Mouse (Mus musculus) cerebellum, postnatal 4 days (tissue): ENCODE results near the gene Tnn.
A peak's percentile ranks its signal among the peaks of the same experiment; 100 is the strongest.

ENCODE experiments used
- DNase-seq, 2 experiments: peaks; one replicate each; pipeline ENCODE4 v3.0.0; 2022; ENCODE audit warnings: low spot score in 2 of 2, mixed read lengths in 1 of 2

Tnn gene

DNA sequence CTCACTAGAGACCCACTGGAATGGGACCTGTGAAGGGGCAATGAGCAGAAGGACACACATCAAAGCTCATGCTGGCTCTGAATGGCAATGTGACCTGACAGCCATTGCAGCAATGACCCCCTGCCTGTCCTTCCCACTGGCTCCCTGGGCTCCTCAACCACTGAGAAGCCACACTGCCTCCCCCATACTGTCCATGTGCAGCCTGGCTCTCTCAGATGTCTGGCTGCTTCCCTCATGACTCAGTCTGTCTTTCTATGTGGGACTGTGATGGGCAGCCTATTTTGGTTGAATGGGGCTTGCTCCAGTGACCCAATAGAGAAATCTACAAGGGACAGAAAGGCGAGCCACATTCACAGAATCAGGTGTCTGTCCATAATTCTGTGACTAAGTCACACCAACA, 70.7 kb downstream of the Tnn start:
- DNase-seq, result no peak

DNA sequence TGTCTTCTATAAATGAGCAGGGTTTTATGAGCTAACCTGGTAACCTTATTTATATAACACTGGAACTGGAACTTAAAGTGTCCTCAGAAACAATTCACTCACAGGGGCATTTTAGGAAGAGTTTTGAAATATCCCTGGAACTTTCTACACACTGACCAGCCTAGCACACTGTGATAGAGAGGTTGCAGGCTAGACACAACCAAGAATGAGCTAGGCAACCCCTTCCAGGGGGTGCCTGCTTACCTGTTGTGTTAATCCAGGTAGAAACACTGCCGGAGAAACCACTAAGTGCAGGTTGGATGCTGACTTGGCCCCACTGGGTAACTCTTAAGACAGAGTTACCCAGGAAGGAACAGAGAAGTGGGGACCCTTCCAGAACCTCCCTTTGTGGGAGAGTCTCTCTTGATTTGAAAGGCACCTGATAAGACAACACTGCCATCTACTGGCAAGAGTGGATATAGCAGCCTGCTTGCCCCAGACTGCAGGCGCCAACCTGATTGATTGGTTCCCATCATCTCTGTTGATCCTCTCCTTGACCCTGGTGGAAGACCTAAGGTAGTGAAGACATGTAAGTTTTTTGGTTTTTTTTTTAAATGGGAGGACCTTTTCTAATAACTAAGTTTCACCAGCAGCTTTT, 72.5 kb downstream of the Tnn start:
- peak; percentile 82 to 91 for DNase-seq

DNA sequence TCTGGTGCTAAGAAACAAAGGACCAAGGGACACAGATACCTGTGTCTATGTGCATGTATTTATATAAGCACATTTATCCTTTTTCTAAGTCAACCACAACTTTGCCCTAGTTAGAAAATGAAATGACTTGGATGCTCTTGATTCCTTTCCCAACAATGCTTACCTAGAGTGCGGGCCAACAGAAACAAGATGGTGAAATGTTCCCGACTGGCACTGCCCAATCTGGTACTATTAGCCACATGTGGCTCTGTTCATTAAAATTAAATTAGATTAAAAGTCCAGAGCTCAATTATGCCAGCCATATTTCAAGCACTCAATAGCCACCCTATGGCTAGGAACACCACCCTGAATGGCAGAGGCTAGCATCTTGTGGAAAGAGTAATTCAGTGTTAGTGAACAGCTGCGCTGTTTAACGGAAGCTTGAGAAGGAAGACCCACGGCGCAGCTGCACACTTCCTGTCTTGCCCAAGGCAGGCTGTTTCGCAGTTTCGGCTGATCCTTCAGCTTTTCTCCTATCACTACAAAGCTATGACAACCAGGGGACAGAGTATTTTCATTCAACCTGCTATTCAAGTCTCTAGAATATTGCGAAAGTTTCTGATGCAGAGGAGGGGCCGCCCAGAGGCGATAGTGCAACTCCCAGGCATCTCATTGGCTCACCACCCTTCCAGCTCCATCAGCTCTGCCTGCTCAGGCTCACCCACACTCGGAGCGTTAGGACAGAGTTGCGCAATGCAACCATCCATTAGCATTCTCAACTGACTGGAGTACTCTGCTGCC, 74.3 kb downstream of the Tnn start:
- DNase-seq, result no peak

DNA sequence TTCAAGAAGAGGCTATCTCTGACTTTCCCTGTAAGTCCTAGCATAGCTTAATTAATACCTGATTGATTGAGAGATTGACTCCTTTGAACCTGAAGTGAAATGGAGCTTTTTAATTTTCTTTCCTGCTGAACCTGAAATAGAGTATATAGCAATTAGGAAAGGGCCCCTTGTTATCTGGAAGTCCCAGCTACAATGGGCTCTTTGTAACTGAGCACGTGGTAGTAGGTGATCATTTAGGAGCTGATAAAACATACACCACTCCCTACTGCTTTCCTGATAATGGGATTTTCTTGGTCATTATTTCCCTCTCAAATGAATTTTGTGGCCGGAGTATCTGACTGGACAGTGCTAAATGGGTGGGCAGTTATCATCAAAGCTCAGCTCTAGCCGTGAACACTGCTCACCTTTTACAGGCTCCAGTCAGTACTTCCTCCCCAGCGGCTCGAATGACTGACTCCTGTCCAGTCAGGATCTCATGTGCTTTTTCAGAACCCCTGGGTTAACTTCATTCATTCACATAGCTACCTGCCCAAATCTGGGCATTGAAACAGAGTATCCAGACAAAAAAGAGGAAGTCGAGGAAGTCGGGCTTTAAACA, 88.7 kb downstream of the Tnn start:
- no peak for DNase-seq

DNA sequence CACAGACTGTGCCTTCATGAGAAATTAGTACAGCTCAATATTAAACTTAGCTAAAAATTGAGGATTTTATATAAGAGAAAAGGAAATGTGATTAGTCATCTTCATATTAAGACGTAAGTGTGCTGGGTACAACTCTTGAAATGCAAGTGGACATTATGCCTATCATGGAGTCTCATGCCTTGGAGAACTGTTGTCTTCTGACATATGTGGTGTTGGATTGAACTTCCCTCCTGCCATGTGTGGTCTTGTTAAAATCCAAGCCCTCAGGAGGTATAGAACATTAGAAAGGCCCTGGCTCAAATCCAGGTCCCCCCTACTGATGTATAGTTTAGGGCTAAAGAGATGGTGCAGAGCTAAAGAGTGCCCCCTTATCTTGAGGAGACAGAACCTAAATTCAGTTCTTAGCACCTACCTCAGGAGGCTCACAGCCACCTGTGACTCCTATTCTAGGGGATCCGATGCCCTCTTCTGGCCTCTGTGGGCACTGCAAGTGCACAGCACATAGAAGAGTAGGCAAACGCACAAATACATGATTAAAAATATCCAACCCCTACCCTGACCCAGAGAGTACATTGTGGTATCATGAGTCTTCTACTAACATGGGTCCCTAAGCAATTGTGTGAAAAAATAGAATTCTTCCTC, 91.5 kb downstream of the Tnn start:
- DNase-seq, result peak in 1 of 2 experiments; percentile 14

DNA sequence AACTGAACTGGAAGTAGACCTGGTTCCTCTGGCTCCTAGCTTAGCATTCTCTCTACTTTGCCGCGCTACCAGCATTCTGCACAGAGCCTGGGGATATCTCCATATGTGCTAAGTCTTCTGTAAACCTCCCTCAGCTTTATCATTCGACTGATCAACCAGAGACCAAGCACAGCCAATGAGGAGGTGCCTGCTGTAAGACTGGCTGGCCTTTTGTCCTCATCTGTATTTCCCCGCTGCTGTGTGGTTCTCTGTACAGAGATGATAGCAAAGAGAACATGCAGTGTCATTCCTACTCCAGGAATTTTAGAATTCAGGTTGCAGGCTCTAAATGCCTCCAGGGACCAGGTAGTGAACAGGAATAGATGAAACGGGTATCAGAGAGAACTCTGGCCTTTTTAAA, 92.1 kb downstream of the Tnn start:
- DNase-seq, result no peak

DNA sequence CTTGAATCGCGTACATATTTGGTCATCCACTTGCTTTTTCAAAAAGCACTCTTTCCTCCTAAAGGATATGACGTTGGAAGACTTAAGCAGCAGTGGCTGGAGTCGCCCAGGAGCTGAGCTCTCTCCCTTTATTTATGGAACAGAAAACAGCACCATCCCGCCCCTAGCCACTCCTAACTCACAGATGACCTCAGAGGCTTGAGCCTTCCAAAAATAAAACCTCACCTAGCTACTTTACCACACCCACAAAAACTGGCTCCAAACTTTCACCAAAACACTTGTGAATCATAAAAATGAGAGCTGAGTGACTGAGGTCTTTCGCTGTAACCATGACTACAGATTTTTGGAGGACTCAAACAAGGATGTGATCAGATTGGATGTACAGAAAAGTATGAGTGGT, 92.8 kb downstream of the Tnn start:
- no peak for DNase-seq

DNA sequence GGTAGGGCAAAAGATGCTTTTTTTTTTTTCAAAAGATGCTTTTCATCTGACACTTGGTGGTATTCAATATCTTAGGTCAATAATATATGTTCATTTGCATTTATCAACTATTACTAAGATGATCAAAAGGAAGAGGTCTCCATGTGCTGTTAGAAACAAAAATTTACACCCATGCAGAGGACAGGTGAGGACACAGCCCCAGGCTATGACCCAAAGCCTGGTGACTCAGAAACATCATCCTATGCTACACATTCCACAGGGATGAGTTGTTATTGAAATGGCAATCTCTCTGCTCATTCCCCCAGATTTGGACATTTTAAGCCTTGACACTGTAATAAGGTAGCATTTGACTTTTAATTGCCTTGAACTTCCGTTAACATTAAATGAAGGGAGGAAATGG, 93.5 kb downstream of the Tnn start:
- DNase-seq, result no peak

DNA sequence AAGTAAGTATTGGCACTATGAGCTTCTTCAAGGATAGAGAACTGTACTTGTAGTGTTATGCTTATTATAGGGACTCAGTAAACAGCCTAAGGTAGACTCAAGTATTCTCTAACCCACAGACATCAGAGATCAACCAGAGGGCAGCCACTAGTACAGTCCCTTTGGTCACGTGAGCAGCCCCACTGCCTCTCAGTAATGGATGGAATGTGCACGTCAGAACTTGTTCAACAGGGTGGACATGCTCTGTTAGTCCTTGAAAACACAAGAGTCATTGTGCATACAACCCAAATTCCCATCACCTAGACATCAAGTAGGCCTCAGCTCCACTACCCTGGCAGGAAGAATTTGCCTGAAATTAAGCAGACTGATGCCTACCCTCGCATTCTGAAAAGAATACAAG, 95.7 kb downstream of the Tnn start:
- no peak for DNase-seq

DNA sequence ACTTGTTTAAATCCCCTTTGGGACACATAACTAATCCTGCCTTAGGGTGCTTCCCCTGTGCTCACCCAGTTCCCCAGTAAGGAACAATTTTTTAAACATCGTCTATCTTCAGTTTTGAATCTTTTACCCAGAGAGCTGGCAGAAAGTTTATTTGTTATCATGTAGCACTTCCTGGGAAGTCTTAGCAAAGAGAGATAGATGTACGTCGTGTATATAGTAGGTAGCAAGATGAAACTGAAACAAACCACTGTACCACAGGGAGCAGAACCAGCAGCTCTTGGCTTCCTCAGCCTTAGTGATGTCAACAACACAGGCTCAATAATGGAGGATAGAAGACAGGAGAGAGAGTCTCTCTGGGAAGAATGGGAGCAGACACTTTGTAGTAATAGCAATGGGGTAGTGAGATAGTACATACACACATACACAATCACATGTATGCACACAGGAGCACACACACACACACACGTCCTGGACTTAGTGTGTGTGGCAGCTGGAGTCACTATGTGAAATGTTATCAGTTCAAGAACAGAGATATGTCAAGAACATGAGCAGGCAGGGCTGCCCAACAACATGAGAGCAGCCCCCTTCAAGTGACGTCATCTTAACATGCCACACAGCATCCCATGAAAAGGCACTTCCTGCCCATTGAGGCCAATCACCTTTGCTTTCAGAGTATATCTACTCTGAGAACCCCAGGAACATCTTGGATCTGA, 98.9 kb downstream of the Tnn start:
- no peak for DNase-seq

DNA sequence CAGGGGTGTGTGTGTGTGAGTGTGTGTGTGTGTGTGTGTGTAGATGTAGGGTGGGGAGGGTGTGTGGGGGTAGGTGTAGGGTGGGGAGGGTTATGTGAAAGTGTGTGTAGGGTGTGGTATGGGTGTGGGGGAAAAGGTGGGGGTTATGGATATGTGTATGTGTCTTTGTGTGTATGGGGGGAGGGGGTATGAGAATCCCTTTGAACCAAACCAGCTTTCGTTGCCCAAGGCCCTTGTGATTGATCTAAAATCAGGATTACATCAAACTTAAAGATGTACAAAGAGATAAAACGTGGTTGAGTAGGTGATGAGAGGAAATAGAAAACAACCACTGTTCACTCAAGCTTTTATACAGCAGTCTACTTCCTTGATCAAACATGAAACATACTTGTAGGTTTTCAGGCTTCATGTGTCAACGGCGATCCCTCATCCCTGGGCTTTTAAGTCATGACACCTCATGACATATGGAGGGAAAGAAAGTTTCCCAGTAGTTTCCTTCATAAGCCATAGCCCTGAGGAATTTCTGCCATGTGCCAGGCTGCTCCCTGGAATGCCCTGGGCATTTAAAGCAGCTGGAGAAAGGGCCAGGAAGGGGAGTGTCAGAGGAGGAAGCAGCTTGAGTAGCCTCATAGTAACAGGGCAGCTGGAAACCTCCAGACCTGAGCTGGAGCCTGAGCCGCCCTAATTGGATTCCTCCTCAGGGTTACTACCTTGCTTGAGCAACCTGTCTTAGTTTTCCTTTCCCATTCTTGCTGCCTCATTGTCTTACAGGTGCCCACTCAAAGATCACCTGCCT, 99.7 kb downstream of the Tnn start:
- no peak for DNase-seq

DNA sequence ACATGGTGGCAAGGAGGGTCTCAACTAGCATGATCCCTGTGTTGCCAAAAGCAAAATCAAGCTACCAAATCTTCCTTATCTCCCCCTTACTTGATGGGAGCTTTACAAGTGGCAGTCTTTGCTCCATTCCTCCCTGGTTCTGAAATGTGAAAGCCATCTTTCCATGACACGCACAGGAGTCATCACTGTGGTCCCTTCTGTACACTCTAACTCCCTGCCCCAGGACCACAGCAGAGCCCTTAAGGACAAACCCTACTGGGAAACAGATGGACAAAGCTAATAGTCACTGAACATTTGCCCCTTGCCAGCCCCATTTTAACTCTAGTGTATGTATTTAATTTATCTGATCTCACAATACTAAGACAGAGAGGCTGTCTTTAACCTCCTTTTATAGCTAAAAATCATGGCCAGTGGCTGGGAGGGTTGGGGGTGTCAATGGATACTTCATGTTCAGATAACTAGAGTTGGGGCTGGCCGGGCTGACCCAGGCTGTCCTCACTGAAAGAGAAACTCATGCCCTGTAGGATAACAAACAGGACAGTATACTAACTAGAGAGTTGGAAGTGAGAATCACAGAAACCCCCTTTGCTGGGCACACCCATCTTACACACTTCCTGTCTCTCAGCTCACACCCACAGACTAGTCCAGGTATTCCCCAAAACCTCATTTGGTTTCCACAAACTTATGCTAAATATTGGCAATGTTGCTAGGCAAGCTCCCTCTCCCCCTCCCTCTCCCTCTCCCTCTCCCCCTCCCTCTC, 100.6 kb downstream of the Tnn start:
- DNase-seq, result no peak

DNA sequence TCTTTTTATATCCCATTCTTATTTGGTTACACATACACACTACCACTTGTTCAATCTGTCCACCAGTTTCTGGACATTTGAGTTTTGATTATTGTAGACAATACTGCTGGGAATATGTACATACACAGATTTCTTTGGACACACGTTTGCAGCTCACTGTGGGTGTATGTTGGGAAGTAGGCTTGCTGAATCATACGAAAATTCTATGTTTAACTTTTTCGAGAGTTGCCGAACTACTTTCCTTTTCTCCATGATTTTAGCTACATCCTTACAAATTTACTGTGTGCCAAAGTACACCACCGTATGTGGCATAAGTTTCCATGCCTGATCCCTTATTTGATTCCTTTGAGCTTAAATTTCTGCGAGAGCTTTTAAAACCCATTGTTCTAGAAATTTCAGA, 102.5 kb downstream of the Tnn start:
- DNase-seq, result no peak

DNA sequence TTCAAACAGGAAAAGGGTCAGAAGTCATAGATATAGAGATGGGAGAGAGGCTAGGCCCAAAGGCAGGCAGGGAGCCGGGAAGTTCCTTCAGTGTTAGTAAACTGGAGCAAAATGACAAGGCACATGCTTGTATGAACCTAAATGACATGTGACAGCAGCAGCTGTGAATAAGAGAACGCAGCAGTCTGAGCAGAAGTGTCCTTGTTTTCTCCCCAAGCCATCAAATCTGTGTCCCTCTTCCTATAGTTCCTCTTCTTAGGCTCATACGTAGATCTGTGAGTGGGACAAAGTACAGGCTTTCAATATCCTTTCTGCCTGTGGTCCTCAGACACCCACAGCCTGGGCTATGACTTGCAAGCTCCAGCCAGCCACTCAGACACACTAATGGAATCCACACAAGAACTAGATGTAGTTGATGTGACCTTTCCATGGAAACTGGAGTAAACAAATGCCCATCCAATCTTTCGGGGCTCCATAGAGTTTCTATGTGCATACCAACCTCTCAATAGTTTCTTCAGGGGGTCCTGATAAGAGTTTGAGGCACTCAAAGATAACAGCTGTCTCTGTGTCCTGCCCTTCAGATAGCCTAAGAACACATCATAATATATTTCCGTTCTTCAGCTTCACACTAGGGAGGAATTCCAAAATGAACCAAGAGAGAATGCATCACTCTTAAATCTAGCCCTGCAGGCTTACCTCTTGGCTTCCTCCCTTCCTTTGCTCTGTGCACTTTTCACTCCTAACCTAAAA, 104.1 kb downstream of the Tnn start:
- DNase-seq, result no peak

DNA sequence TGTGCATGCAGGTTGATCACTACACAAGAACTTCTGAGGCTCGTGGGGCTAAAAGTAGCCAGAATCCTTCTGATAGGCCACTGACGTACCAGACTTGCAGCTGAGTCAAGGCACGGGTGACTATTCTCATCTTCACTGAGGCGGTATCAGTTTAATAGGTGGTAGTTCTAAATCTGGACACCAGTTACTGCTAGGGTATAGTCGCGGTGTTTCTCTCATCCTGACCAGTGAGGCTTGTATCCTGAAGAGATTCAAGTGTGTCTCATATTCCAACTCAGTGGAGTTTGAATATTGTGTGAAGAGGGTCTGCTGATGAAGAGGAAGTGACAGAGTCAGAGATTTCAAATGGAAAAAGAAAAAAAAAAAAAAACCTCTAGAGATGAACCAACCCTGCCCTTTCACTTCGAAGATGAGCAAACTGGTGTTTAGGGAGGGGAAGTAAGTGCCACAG, 105.9 kb downstream of the Tnn start:
- no peak for DNase-seq

DNA sequence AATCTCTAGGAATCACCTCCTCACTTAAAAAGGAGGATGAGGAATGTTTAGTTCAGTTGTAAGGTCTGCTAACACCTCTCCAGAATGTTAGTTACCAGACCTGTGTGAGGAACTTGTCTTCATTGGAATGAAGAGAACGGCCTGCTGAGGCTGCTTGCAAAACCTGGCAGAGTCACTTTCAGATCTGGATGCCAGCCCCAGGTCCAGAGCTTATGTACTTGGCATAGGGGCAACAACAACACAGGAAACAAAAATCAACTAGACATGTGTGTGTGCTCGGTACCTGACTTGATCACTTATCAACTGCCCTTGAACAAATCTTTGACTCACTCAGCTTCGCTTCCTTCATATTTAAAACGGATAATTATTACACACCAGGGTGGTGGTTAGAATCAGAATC, 106.6 kb downstream of the Tnn start:
- no peak for DNase-seq

DNA sequence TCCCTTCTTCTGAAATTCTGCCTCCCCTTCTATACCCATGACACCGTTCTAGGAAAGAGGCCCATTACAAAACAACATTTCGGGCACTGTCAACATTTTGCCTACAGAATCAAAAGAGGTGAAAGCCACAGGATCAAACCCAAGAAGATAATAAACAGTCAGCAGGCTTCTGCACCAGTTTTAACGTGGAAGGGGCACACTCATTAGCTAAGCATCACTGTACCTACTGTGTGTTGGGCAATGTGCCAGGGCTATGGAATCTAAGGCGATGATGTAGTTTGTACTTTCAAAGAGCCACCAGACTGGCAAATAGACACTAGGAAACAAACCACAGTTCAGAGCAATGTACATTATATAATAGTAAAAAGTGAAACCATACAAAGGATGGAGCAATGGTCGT, 107.4 kb downstream of the Tnn start:
- DNase-seq, result no peak

DNA sequence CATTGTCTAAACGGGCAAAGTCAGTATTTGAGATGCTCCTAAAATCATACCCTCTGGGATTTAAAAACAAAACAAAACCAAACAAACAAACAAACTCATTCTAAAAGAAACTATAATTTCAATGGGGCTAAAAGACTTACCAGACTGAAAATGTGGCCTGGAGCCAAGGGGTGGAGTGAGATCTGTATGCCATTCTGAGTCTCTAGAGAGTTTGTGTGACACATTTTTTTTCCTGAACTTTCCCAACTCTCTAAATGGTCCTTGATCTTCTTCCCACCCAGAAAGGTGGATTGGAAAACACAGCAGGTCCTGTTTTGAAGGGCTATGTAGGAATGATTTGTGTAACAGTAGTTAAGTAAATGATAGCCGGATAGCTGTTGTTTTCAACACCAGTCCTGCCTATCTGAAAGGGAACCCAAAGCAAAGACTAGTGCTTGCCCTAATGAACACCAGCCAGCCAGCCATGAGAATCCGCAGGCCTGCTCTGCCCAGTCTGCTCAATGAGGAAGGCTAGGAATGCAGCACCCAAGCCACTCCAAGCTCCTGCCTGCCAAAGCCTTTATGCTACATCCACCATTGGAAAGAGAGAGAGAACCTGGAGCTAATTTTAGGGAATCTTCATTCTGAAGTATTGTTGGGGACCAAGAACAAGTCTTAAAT, 108.2 kb downstream of the Tnn start:
- DNase-seq, result no peak
